Mouse (Mus musculus) bone marrow macrophage, adult 2 months (primary cell): ENCODE measurements at regions not wholly inside any gene's neighbourhood (a gene's known extent, or its start where the extent isn't known, plus 50 kb on each side); places are given as distances from the start of the nearest gene placed in this dataset.
A peak's percentile ranks its signal among the peaks of the same experiment; 100 is the strongest.

Experiments used
- H3K27ac ChIP-seq: 2 replicates; pipeline ENCODE4 v1.5.1; 2012; ENCODE audit warnings: low read depth, low read length; ENCODE audit not compliant: insufficient read depth
- H3K4me1 ChIP-seq: 2 replicates; pipeline ENCODE4 v1.6.1; 2012; ENCODE audit warnings: low read length; ENCODE audit not compliant: control insufficient read depth, insufficient read depth
- H3K4me3 ChIP-seq: 2 replicates; pipeline ENCODE4 v1.5.1; 2012; ENCODE audit warnings: mild to moderate bottlenecking, low read length, moderate library complexity; ENCODE audit not compliant: insufficient read depth
- CTCF ChIP-seq: IDR thresholded peaks from 2 replicates; pipeline ENCODE4 v1.5.1; 2012; ENCODE audit warnings: low read depth, mild to moderate bottlenecking, low read length, moderate library complexity
- POLR2A ChIP-seq: IDR thresholded peaks from 2 replicates; pipeline ENCODE4 v1.6.1; 2012; ENCODE audit warnings: mild to moderate bottlenecking, low read depth, low read length, borderline replicate concordance

- H3K27ac ChIP-seq, result no peak overlapping the region
Measured at GRCm38 (mm10) chr3:149876553-149876952, 886.2 kb upstream of the Adgrl2 start.

GRCm38 (mm10) chr3:149865945-149866344, 875.6 kb upstream of the Adgrl2 start:
- Histone ChIP-seq H3K4me1 (no peaks in the 10 kb centered on the region), H3K27ac (no peak overlapping the region), H3K4me3 (no peak overlapping the region)
- TF ChIP-seq POLR2A, result no peak
- no peak for TF ChIP-seq CTCF

More at GRCm38 (mm10) chr3:149876553-149876952, 886.2 kb upstream of the Adgrl2 start:
- Histone ChIP-seq H3K4me1 (no peaks in the 10 kb centered on the region), H3K4me3 (no peak overlapping the region)
- no peak for TF ChIP-seq POLR2A
- TF ChIP-seq CTCF, result no peak

- H3K4me3 ChIP-seq, result no peak overlapping the region
- no peak overlapping the region for H3K27ac ChIP-seq
- no peaks in the 10 kb centered on the region for H3K4me1 ChIP-seq
- TF ChIP-seq POLR2A (no peak), CTCF (no peak)
Measured at GRCm38 (mm10) chr3:149846941-149847539, 856.7 kb upstream of the Adgrl2 start.

- TF ChIP-seq POLR2A, result no peak
- no peak for TF ChIP-seq CTCF
- Histone ChIP-seq H3K27ac (no peak overlapping the region), H3K4me3 (no peak overlapping the region), H3K4me1 (no peaks in the 10 kb centered on the region)
Measured at GRCm38 (mm10) chr3:149845826-149846486, 855.6 kb upstream of the Adgrl2 start.

- no peak for TF ChIP-seq POLR2A
- no peak for TF ChIP-seq CTCF
- peak overlapping the region; percentile 35 for H3K4me3 ChIP-seq
- no peak overlapping the region for H3K27ac ChIP-seq
- H3K4me1 ChIP-seq, result no peaks in the 10 kb centered on the region
Measured at GRCm38 (mm10) chr3:149845083-149845825, 854.9 kb upstream of the Adgrl2 start.

- TF ChIP-seq POLR2A, result no peak
- TF ChIP-seq CTCF, result no peak
- no peak overlapping the region for H3K27ac ChIP-seq
- no peaks in the 10 kb centered on the region for H3K4me1 ChIP-seq
- no peak overlapping the region for H3K4me3 ChIP-seq
Measured at GRCm38 (mm10) chr3:149837921-149838320, 847.6 kb upstream of the Adgrl2 start.

GRCm38 (mm10) chr3:149836467-149837233, 846.3 kb upstream of the Adgrl2 start:
- Histone ChIP-seq H3K27ac (no peak overlapping the region), H3K4me3 (no peak overlapping the region), H3K4me1 (no peaks in the 10 kb centered on the region)
- TF ChIP-seq CTCF, result no peak
- TF ChIP-seq POLR2A, result no peak

GRCm38 (mm10) chr3:149827181-149827580, 836.8 kb upstream of the Adgrl2 start:
- H3K4me1 ChIP-seq, result no peaks in the 10 kb centered on the region

GRCm38 (mm10) chr3:149826757-149827156, 836.4 kb upstream of the Adgrl2 start:
- TF ChIP-seq POLR2A (no peak), CTCF (no peak)

More at GRCm38 (mm10) chr3:149827181-149827580, 836.8 kb upstream of the Adgrl2 start:
- Histone ChIP-seq H3K27ac (no peak overlapping the region), H3K4me3 (no peak overlapping the region)
- no peak for TF ChIP-seq CTCF
- no peak for TF ChIP-seq POLR2A

More at GRCm38 (mm10) chr3:149826757-149827156, 836.4 kb upstream of the Adgrl2 start:
- H3K4me1 ChIP-seq, result no peaks in the 10 kb centered on the region
- no peak overlapping the region for H3K4me3 ChIP-seq
- no peak overlapping the region for H3K27ac ChIP-seq
